Mouse (Mus musculus): ENCODE measurements around the gene Vkorc1l1. TPM values are rescaled to one million over a fixed set of nuclear protein-coding genes. Genes with fewer than 3 reads are reported as not detected.

The Vkorc1l1 gene
- polyA plus RNA-seq, 1 experiment from 2014 or later: 24.1 TPM

- WGBS: 88% methylated on average over 12 of the region's 12 CpGs
- Histone ChIP-seq H3K27me3 (ENCODE audit: control insufficient read depth, insufficient read depth, low read length) (no peaks in the 10 kb centered on the region), H3K4me2 (replicated peaks; ENCODE audit: low read depth) (no peak overlapping the region), H3K9me3 (ENCODE audit: control insufficient read depth, low read length) (no peaks in the 10 kb centered on the region), H3K36me3 (ENCODE audit: control insufficient read depth, insufficient read depth, low read length) (no peaks in the 10 kb centered on the region), H3K9ac (ENCODE audit: low read length) (no peak overlapping the region), H3K27ac (replicated peaks) (no peak overlapping the region), H3K4me3 (ENCODE audit: low read depth, low read length) (no peak overlapping the region), H3K4me1 (replicated peaks; ENCODE audit: control insufficient read depth, insufficient read depth) (no peaks in the 10 kb centered on the region)
- TF ChIP-seq EP300 (optimal IDR thresholded peaks at IDR 0.05): no peak
- TF ChIP-seq CTCF (IDR thresholded peaks at IDR 0.05; ENCODE audit: low read depth): no peak
- ATAC-seq (ENCODE audit: low FRiP score, low TSS enrichment): no peak
- no peak for DNase-seq (ENCODE audit: low spot score)
Observed at GRCm38 (mm10) chr5:130000735-130001134, 59.0 kb downstream of the Vkorc1l1 start.

- Histone ChIP-seq H3K36me3 (ENCODE audit: control insufficient read depth, insufficient read depth, low read length) (no peaks in the 10 kb centered on the region), H3K27me3 (ENCODE audit: control insufficient read depth, insufficient read depth, low read length) (no peaks in the 10 kb centered on the region), H3K4me1 (replicated peaks; ENCODE audit: control insufficient read depth, insufficient read depth) (no peaks in the 10 kb centered on the region), H3K27ac (replicated peaks) (no peak overlapping the region), H3K9me3 (ENCODE audit: control insufficient read depth, low read length) (no peaks in the 10 kb centered on the region), H3K9ac (ENCODE audit: low read length) (no peak overlapping the region), H3K4me3 (ENCODE audit: low read depth, low read length) (no peak overlapping the region), H3K4me2 (replicated peaks; ENCODE audit: low read depth) (peak overlapping the region; percentile 80; the same call in 1 of the 2 replicates)
- no peak for DNase-seq (ENCODE audit: low spot score)
- no peak for ATAC-seq (ENCODE audit: low FRiP score, low TSS enrichment)
- WGBS: 41% methylated on average over 5 of the region's 5 CpGs
- TF ChIP-seq EP300 (optimal IDR thresholded peaks at IDR 0.05) (no peak), CTCF (IDR thresholded peaks at IDR 0.05; ENCODE audit: low read depth) (no peak)
Observed at GRCm38 (mm10) chr5:130001356-130001987, 59.7 kb downstream of the Vkorc1l1 start.

GRCm38 (mm10) chr5:130002301-130003146 is 60.8 kb downstream of the Vkorc1l1 start, which contains the start of gene Gusb:
Gene Gusb, minus strand, starts transcription at chr5:130003049.
- H3K9ac ChIP-seq (ENCODE audit: low read length): peak within 1 kb of the TSS; percentile 79
- DNase-seq (ENCODE audit: low spot score) (peak; percentile 88), ATAC-seq (ENCODE audit: low FRiP score, low TSS enrichment) (peak; percentile 91)
- H3K9me3 ChIP-seq (ENCODE audit: control insufficient read depth, low read length): no peaks in the 10 kb centered on the region
- H3K27me3 ChIP-seq (ENCODE audit: control insufficient read depth, insufficient read depth, low read length): no peaks in the 10 kb centered on the region
- TF ChIP-seq CTCF (IDR thresholded peaks at IDR 0.05; ENCODE audit: low read depth) (no peak; the same call in 1 of the 2 replicates), EP300 (optimal IDR thresholded peaks at IDR 0.05) (no peak)
- WGBS: 0% methylated on average over 38 of the region's 39 CpGs
- peak within 1 kb of the TSS; percentile 80 for H3K4me2 ChIP-seq (replicated peaks; ENCODE audit: low read depth)
- peak within 1 kb of the TSS; percentile 85 for H3K27ac ChIP-seq (replicated peaks)
- no peaks in the 10 kb centered on the region for H3K36me3 ChIP-seq (ENCODE audit: control insufficient read depth, insufficient read depth, low read length)
- peak within 1 kb of the TSS; percentile 63 for H3K4me3 ChIP-seq (ENCODE audit: low read depth, low read length)
- H3K4me1 ChIP-seq (replicated peaks; ENCODE audit: control insufficient read depth, insufficient read depth): no peaks in the 10 kb centered on the region

- WGBS: 26% methylated on average over 7 of the region's 7 CpGs
- H3K4me2 ChIP-seq (replicated peaks; ENCODE audit: low read depth): peak overlapping the region; percentile 80
- peak; percentile 7; the same call in 1 of the 2 replicates for ATAC-seq (ENCODE audit: low FRiP score, low TSS enrichment)
- DNase-seq (ENCODE audit: low spot score): no peak
- H3K36me3 ChIP-seq (ENCODE audit: control insufficient read depth, insufficient read depth, low read length): no peaks in the 10 kb centered on the region
- H3K27me3 ChIP-seq (ENCODE audit: control insufficient read depth, insufficient read depth, low read length): no peaks in the 10 kb centered on the region
- H3K4me3 ChIP-seq (ENCODE audit: low read depth, low read length): peak overlapping the region; percentile 63
- H3K9me3 ChIP-seq (ENCODE audit: control insufficient read depth, low read length): no peaks in the 10 kb centered on the region
- TF ChIP-seq EP300 (optimal IDR thresholded peaks at IDR 0.05): no peak
- TF ChIP-seq CTCF (IDR thresholded peaks at IDR 0.05; ENCODE audit: low read depth): no peak
- no peaks in the 10 kb centered on the region for H3K4me1 ChIP-seq (replicated peaks; ENCODE audit: control insufficient read depth, insufficient read depth)
- peak overlapping the region; percentile 85 for H3K27ac ChIP-seq (replicated peaks)
- H3K9ac ChIP-seq (ENCODE audit: low read length): peak overlapping the region; percentile 79
Observed at GRCm38 (mm10) chr5:130003229-130003628, 61.5 kb downstream of the Vkorc1l1 start.

DNA sequence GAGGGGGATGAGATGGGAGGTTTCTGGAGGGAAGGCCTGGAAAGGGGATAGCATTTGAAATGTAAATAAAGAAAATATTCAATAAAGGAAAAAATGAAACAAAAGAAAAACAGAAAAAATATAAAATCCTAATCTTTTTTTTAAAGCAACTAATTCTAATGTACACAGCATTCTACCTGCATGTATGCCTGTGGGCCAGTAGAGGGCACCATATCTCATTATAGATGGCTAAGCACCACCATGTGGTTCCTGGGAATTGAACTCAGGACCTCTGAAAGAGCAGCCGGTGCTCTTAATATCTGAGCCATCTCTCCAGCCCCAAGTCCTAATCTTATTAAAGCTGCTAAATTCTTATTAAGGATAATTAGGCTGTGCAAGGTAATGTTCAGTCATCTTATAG is 65.6 kb downstream of the Vkorc1l1 start:
- no peaks in the 10 kb centered on the region for H3K4me1 ChIP-seq (replicated peaks; ENCODE audit: control insufficient read depth, insufficient read depth)
- peaks cover 5% of the 10 kb centered on the region; the same call in 1 of the 2 replicates for H3K36me3 ChIP-seq (ENCODE audit: control insufficient read depth, insufficient read depth, low read length)
- no peak overlapping the region for H3K27ac ChIP-seq (replicated peaks)
- no peak overlapping the region for H3K4me2 ChIP-seq (replicated peaks; ENCODE audit: low read depth)
- 83% methylated on average over 1 of the region's 1 CpGs for WGBS
- TF ChIP-seq CTCF (IDR thresholded peaks at IDR 0.05; ENCODE audit: low read depth) (peak; percentile 66), EP300 (optimal IDR thresholded peaks at IDR 0.05) (no peak)
- no peaks in the 10 kb centered on the region for H3K27me3 ChIP-seq (ENCODE audit: control insufficient read depth, insufficient read depth, low read length)
- no peak overlapping the region for H3K9ac ChIP-seq (ENCODE audit: low read length)
- H3K4me3 ChIP-seq (ENCODE audit: low read depth, low read length): no peak overlapping the region
- no peak for DNase-seq (ENCODE audit: low spot score)
- no peaks in the 10 kb centered on the region for H3K9me3 ChIP-seq (ENCODE audit: control insufficient read depth, low read length)
- ATAC-seq (ENCODE audit: low FRiP score, low TSS enrichment): no peak
